ENCODE assay signal across 13 mouse cellular contexts in genomic region chr1:42705811-42706160, GRCm38 (mm10). TPM values are rescaled to one million over a fixed set of nuclear protein-coding genes. Genes with fewer than 3 reads are reported as not detected.
DNase-seq lines count a peak whose midpoint lies in the region; ATAC-seq and TF ChIP-seq lines count a peak whose summit lies in the region.
"Had no signal": no experiment of that assay in that cellular context is flagged by ENCODE, and none has a peak within 500 bp of the region (broad histone marks: within the 10 kb centered on the region; RNA-seq: fewer than 3 reads in every experiment).

No protein-coding gene starts in this region.

- ATAC-seq in forebrain, postnatal 0 days, result no peak
- 0 out of 2 replicates have a peak, but pooled peaks have one; percentile 31 for ATAC-seq in midbrain, embryonic 12.5 days (ENCODE audit: low FRiP score, low read depth)
- ATAC-seq: inflammation-experienced regulatory T-cells, adult 6 months had no signal

- peak overlapping the region; percentile 61 for H3K9ac ChIP-seq in forebrain, postnatal 0 days
- peak overlapping the region; percentile 70; the same call in 1 of the 2 replicates for H3K9ac ChIP-seq in midbrain, embryonic 12.5 days (replicated peaks)
- no peak overlapping the region for H3K9ac ChIP-seq in heart, adult 2 months (ENCODE audit: low read depth, low read length)
- H3K9ac ChIP-seq: heart, embryonic 12.5 days; liver, embryonic 13.5 days had no signal

- TF ChIP-seq CTCF in brain, embryonic 14.5 days (IDR thresholded peaks at IDR 0.05; ENCODE audit: borderline replicate concordance, extremely low read depth, insufficient read depth, insufficient read length), result no peak
- TF ChIP-seq CTCF in forebrain, postnatal 0 days (IDR thresholded peaks at IDR 0.05; ENCODE audit: low read depth), result no peak
- TF ChIP-seq CTCF in heart, adult 2 months (IDR thresholded peaks at IDR 0.05), result no peak

- TF ChIP-seq POLR2A in brain, embryonic 14.5 days (IDR thresholded peaks at IDR 0.05; ENCODE audit: borderline replicate concordance, extremely low read depth, insufficient read depth, insufficient read length, poor library complexity, severe bottlenecking), result no peak
- no peak for TF ChIP-seq POLR2A in heart, adult 2 months (IDR thresholded peaks at IDR 0.05; ENCODE audit: insufficient read depth, low read depth, low read length)

- DNase-seq in brain, embryonic 14.5 days (ENCODE audit: low read depth), result peak; percentile 72
- DNase-seq in embryonic facial prominence, embryonic 10.5 days (ENCODE audit: low spot score), result no peak
- DNase-seq in forebrain, postnatal 0 days, result peak; percentile 64
- DNase-seq in heart, adult 2 months, result no peak
- DNase-seq in heart, adult 8-10 months (ENCODE audit: low spot score), result no peak
- DNase-seq in cerebellum, postnatal 25 days, result no peak
- DNase-seq: cerebellum, adult 8-10 months; gastrocnemius, adult 2 months; liver, embryonic 13.5 days had no signal

- no peaks in the 10 kb centered on the region for H3K36me3 ChIP-seq in embryonic facial prominence, embryonic 10.5 days (replicated peaks)
- H3K36me3 ChIP-seq in forebrain, postnatal 0 days (ENCODE audit: insufficient read depth), result no peaks in the 10 kb centered on the region
- 0 out of 2 replicates have a peak, but pooled peaks cover 3% of the 10 kb centered on the region for H3K36me3 ChIP-seq in midbrain, embryonic 12.5 days
- H3K36me3 ChIP-seq in heart, adult 2 months (ENCODE audit: control insufficient read depth, insufficient read depth, low read length), result no peaks in the 10 kb centered on the region
- H3K36me3 ChIP-seq: heart, embryonic 12.5 days; liver, embryonic 13.5 days had no signal

- intact Hi-C loops in heart, adult 2 months (cut with DNase I), result no loop called here

- H3K4me2 ChIP-seq in forebrain, postnatal 0 days (ENCODE audit: low read depth), result peak overlapping the region; percentile 88
- H3K4me2 ChIP-seq in midbrain, embryonic 12.5 days (replicated peaks), result peak overlapping the region; percentile 78
- H3K4me2 ChIP-seq: heart, embryonic 12.5 days; liver, embryonic 13.5 days had no signal

- H3K27ac ChIP-seq in embryonic facial prominence, embryonic 10.5 days (replicated peaks), result no peak overlapping the region
- peak overlapping the region; percentile 73 for H3K27ac ChIP-seq in forebrain, postnatal 0 days (ENCODE audit: low read depth, low read length)
- H3K27ac ChIP-seq in midbrain, embryonic 12.5 days (replicated peaks), result peak overlapping the region; percentile 93
- no peak overlapping the region for H3K27ac ChIP-seq in heart, adult 2 months
- H3K27ac ChIP-seq: gastrocnemius, adult 2 months; liver, embryonic 13.5 days had no signal

- peaks cover 48% of the 10 kb centered on the region for H3K4me1 ChIP-seq in embryonic facial prominence, embryonic 10.5 days
- peaks cover 36% of the 10 kb centered on the region for H3K4me1 ChIP-seq in forebrain, postnatal 0 days (ENCODE audit: insufficient read depth)
- peaks cover 84% of the 10 kb centered on the region for H3K4me1 ChIP-seq in midbrain, embryonic 12.5 days
- H3K4me1 ChIP-seq in heart, adult 2 months (ENCODE audit: control insufficient read depth, insufficient read depth, low read length), result no peaks in the 10 kb centered on the region
- H3K4me1 ChIP-seq: heart, embryonic 12.5 days; liver, embryonic 13.5 days had no signal

- H3K79me2 ChIP-seq in heart, adult 2 months (replicated peaks; ENCODE audit: control insufficient read depth, insufficient read depth, low read length), result no peaks in the 10 kb centered on the region

- H3K9me3 ChIP-seq in embryonic facial prominence, embryonic 10.5 days, result no peaks in the 10 kb centered on the region
- no peaks in the 10 kb centered on the region for H3K9me3 ChIP-seq in forebrain, postnatal 0 days (ENCODE audit: low read length)
- no peaks in the 10 kb centered on the region for H3K9me3 ChIP-seq in midbrain, embryonic 12.5 days
- H3K9me3 ChIP-seq: heart, embryonic 12.5 days; liver, embryonic 13.5 days had no signal

- WGBS in embryonic facial prominence, embryonic 10.5 days, result 2% methylated on average over 8 of the region's 8 CpGs
- WGBS in forebrain, postnatal 0 days, result 20% methylated on average over 8 of the region's 8 CpGs
- 4% methylated on average over 8 of the region's 8 CpGs for WGBS in midbrain, embryonic 12.5 days
- WGBS in heart, adult 2 months, result 13% methylated on average over 8 of the region's 8 CpGs

- TF ChIP-seq EP300 in heart, adult 2 months (IDR thresholded peaks at IDR 0.05; ENCODE audit: insufficient read depth, low read depth, low read length), result no peak

- peak overlapping the region; percentile 38; the same call in 1 of the 2 replicates for H3K4me3 ChIP-seq in embryonic facial prominence, embryonic 10.5 days
- peak overlapping the region; percentile 39 for H3K4me3 ChIP-seq in forebrain, postnatal 0 days (ENCODE audit: low read depth, low read length)
- H3K4me3 ChIP-seq in midbrain, embryonic 12.5 days, result peak overlapping the region; percentile 41
- no peak overlapping the region for H3K4me3 ChIP-seq in heart, adult 2 months
- H3K4me3 ChIP-seq: gastrocnemius, adult 2 months; heart, embryonic 12.5 days; liver, embryonic 13.5 days had no signal

- peaks cover 99% of the 10 kb centered on the region for H3K27me3 ChIP-seq in embryonic facial prominence, embryonic 10.5 days (replicated peaks; ENCODE audit: low read depth, poor library complexity, severe bottlenecking)
- H3K27me3 ChIP-seq in forebrain, postnatal 0 days (ENCODE audit: insufficient read depth, low read length), result no peaks in the 10 kb centered on the region
- H3K27me3 ChIP-seq in midbrain, embryonic 12.5 days, result peaks cover 9% of the 10 kb centered on the region; the same call in 1 of the 2 replicates
- peaks cover 24% of the 10 kb centered on the region for H3K27me3 ChIP-seq in heart, adult 2 months (ENCODE audit: control insufficient read depth, insufficient read depth, low read length)

RNA-seq across cellular contexts. Expression of gene Pou3f3, which starts 10.2 kb away (rescaled TPM):
- polyA plus RNA-seq in brain, embryonic 14.5 days (2012; rRNA removed), result 58.3 and 64.7 TPM in 2 replicates
- 6.8 and 7.5 TPM in 2 replicates for polyA plus RNA-seq in embryonic facial prominence, embryonic 10.5 days (2016; fragmentation: Nextera tagmentation; extraction: Ambion mirVana)
- 76.9 and 81.4 TPM in 2 replicates for total RNA-seq in forebrain, postnatal 0 days (2014; rRNA removed)
- polyA plus RNA-seq in forebrain, postnatal 0 days (2015; fragmentation: Nextera tagmentation; extraction: Ambion mirVana), result 22.7 and 28.0 TPM in 2 replicates
- polyA plus RNA-seq in midbrain, embryonic 12.5 days (2016; fragmentation: Nextera tagmentation; extraction: Ambion mirVana), result 36.3 and 37.6 TPM in 2 replicates
- not detected for total RNA-seq in heart, adult 2 months (2021)
- not detected in 2 replicates for polyA plus RNA-seq in heart, adult 2 months (2012; rRNA removed)
- under 1 TPM in 1 of 4 experiments, not detected in 3; 0.09 TPM for total RNA-seq in heart, adult 8-10 months (2022)
- total RNA-seq: gastrocnemius, adult 2 months had no signal
- polyA plus RNA-seq: inflammation-experienced regulatory T-cells, adult 6 months; spleen, adult 2 months had no signal

Comparison
In these comparisons a context has a peak if more than half of its experiments do, and no peak if none do; other contexts are left out.
1. DNase-seq: peak in brain, embryonic 14.5 days (single experiment) and forebrain, postnatal 0 days (single experiment); none in embryonic facial prominence, embryonic 10.5 days (single experiment), heart, adult 2 months (0 of 2), heart, adult 8-10 months (single experiment) and cerebellum, postnatal 25 days (0 of 2).
2. H3K27ac ChIP-seq: peak in forebrain, postnatal 0 days (single experiment) and midbrain, embryonic 12.5 days (single experiment); none in embryonic facial prominence, embryonic 10.5 days (single experiment) and heart, adult 2 months (single experiment).